Mouse (Mus musculus): ENCODE results near the gene B4galt2. TPM values are rescaled to one million over a fixed set of nuclear protein-coding genes. Genes with fewer than 3 reads are reported as not detected.

The B4galt2 gene
- total RNA-seq, 2 experiments from 2014 or later, result 0.19 TPM; not detected in 1

- no peak for ATAC-seq (replicated peaks; ENCODE audit: low FRiP score, poor library complexity, severe bottlenecking)
These were observed 28.9 kb upstream of the B4galt2 start for GRCm38 (mm10) chr4:117912131-117912561.

DNA sequence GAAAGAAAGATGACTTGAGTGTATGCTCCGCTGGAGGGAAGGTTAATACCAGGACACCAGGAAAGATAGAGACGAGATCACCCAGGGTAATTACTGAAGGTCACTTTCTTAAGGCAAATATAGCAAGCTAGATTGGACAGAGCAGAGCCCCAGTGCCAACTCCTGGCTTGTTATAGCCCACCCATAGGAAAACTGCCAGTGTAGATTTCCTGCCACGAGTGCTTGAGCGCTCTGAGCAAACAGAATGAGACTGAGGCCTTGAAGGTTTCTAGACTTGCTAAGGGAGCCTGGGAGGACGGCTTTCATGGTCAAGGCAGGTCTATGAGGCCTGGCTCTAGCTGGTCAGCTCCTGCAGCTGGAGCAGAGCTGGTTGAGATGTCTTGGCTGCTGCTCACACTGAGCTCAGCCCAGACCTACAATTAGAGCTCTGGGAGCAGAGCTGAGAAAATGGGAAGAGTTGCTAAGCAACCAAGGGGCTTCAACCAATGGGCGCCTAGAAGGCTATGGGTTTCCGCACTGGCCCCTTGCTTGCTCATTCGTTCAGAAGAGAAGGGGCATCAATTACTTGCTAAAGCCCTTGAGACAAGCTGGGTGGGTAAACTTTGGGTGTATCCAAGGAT lies 25.7 kb upstream of the B4galt2 start:
- ATAC-seq (replicated peaks; ENCODE audit: low FRiP score, poor library complexity, severe bottlenecking), result no peak

- ATAC-seq (replicated peaks; ENCODE audit: low FRiP score, poor library complexity, severe bottlenecking), result no peak
These were observed 22.9 kb upstream of the B4galt2 start for GRCm38 (mm10) chr4:117906196-117906595.

DNA sequence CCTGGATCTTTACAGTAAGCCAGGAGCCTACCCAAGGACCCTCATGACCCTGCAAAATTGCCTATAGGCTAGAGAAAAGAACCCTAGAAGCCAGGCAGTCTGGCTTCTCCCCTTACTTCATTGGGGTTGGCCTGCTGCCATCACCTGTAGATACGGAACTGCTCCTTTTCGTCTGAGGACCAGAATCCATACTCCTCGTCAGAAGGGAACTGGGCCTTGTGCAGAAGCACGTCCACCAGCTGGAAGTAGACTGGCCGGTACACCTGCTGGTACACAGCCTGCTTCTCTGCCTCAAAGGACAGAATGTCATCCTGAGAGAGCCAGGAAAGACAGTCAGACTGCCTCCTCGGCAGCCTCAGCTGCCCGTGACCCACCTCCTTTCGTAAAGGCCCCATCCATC lies 21.5 kb upstream of the B4galt2 start:
- no peak for ATAC-seq (replicated peaks; ENCODE audit: low FRiP score, poor library complexity, severe bottlenecking)

- ATAC-seq (replicated peaks; ENCODE audit: low FRiP score, poor library complexity, severe bottlenecking), result no peak; the same call in 1 of the 2 replicates
These were observed 20.8 kb upstream of the B4galt2 start for GRCm38 (mm10) chr4:117904094-117904493.

DNA sequence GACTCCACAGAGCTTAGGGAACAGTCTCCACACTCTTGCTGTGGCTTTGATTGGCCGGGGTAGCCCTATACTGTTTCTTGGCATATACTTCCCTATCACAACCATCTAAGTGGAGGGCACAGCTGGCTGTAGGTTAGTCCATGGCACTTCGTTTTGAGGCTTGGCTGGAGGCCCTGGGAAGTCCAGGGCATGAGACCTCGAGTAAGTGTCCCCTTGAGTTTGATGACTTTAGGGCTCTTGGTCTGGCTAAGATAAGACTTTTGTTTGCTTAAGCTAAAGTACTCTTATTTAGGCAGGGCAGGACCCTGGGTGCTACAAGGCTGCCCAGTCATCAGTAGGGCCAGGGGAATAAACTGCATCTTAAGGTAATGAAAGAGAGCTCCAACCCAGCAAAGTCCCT lies 14.8 kb upstream of the B4galt2 start:
- ATAC-seq (replicated peaks; ENCODE audit: low FRiP score, poor library complexity, severe bottlenecking), result no peak

- no peak for ATAC-seq (replicated peaks; ENCODE audit: low FRiP score, poor library complexity, severe bottlenecking)
These were observed 12.7 kb upstream of the B4galt2 start for GRCm38 (mm10) chr4:117896031-117896430.

- no peak for ATAC-seq (replicated peaks; ENCODE audit: low FRiP score, poor library complexity, severe bottlenecking)
These were observed 12.1 kb upstream of the B4galt2 start for GRCm38 (mm10) chr4:117895339-117895738.

DNA sequence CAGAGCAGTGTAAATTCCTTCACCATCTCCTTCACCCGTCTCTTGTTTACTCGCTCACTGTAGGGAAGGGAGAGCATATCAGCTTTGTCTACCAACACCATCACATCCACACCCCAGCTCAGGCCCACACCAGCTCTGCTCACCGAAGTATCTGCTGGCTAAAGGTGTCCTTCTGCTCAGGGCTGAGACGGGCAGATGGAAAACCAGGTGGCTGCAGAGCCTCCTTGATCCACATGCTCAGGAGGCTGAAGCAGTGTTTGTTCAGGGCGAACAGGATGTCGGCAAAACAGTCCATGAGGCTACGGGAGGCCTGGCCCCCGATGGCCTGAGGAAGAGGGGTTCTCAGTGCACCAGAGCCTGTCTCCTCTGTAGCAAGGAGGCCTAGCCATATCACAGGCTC lies 11.3 kb upstream of the B4galt2 start:
- ATAC-seq (replicated peaks; ENCODE audit: low FRiP score, poor library complexity, severe bottlenecking), result no peak

DNA sequence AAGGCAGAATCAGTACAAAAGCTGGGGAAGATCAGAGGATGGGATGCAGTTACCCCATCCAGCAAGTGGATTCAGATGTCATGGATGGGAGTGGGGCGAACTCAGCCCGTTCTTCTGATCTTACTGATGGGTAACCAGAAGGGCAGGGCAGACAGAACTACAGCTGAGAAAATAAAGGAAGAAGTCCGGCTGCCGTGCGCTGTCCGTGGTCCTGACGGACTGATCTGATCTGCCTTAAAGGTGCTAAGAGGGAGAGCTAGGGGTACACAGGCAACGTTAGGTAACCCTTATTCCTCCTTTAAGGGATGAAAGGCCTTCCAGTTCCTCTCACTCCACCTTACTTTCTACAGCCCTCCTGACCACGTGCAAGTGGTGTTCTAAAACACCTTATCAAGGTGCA lies 10.1 kb upstream of the B4galt2 start:
- no peak for ATAC-seq (replicated peaks; ENCODE audit: low FRiP score, poor library complexity, severe bottlenecking)

DNA sequence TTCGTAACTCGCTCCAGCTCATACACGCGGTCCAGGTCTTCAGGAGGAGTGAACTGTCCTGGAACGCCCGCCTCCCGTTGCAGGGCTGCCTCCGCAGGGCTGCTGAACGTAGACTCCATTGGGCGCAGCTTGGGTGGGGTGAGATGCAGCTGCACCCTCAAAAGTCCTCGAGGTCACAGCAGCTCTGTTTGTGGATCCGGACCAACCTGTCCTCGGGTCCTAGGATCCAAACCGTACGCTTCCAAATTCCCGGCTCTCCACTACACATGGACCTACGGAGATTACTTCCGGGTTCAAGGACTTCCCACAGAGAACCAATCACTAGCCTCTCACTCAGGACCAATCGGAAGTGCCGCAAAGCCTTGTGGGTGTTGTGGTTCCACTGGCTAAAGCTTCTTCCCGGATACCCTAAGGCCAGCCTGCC lies 8.5 kb upstream of the B4galt2 start, which contains the start of gene Dph2:
Dph2 (minus strand) TSS at position 295 of the 424 bp plus-strand sequence.
- ATAC-seq (replicated peaks; ENCODE audit: low FRiP score, poor library complexity, severe bottlenecking), result peak; percentile 84

DNA sequence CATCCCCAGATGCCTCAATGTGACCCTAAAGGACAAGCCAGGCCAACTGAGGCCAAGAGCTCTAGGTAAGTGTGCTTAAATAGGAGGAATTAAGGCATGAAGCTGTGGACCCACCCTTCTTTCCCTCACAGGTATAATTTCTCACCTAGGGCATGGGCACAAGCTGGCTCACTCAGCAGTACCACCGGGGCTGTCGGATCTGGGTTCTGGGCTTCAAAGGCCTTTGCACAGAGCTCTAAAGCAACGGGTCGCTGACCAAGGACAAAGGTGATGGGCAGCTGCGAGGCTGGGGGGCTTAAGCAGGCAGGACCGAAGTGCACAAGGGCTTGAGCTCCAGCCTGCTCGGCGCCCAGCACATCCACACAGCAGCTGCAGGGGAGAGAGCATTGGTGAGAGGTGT lies 7.5 kb upstream of the B4galt2 start:
- no peak for ATAC-seq (replicated peaks; ENCODE audit: low FRiP score, poor library complexity, severe bottlenecking)

DNA sequence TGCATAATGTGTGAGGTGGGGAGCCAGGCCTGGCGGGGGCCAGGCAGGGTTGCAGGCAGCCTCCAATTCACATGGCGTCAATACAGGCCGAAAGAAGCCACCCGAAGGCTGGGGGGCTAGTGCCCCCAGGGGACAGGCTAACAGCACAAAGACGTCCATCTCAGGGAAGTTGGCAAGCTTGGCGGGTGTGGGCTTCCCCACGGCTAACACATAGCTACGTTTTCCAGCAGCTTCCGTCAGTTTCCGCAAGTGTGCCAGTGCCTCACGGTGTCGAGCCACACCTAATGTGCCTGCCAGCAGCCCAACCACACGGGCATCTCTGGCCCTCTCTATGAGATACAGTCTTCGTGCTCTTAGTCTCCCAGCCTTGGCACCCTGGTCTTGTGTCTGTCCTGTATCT lies 6.7 kb upstream of the B4galt2 start:
- no peak for ATAC-seq (replicated peaks; ENCODE audit: low FRiP score, poor library complexity, severe bottlenecking)

GRCm38 (mm10) chr4:117889471-117889870 lies 6.2 kb upstream of the B4galt2 start:
- ATAC-seq (replicated peaks; ENCODE audit: low FRiP score, poor library complexity, severe bottlenecking), result no peak

GRCm38 (mm10) chr4:117887920-117888319 lies 4.6 kb upstream of the B4galt2 start:
- no peak for ATAC-seq (replicated peaks; ENCODE audit: low FRiP score, poor library complexity, severe bottlenecking)

GRCm38 (mm10) chr4:117887133-117887532 lies 3.8 kb upstream of the B4galt2 start, which contains the start of gene Atp6v0b:
Atp6v0b (minus strand) TSS chr4:117887333.
- ATAC-seq (replicated peaks; ENCODE audit: low FRiP score, poor library complexity, severe bottlenecking), result peak; percentile 85

- ATAC-seq (replicated peaks; ENCODE audit: low FRiP score, poor library complexity, severe bottlenecking), result peak; percentile 43
These were observed 3.4 kb upstream of the B4galt2 start for GRCm38 (mm10) chr4:117886644-117887043.

GRCm38 (mm10) chr4:117885994-117886393 lies 2.7 kb upstream of the B4galt2 start:
- ATAC-seq (replicated peaks; ENCODE audit: low FRiP score, poor library complexity, severe bottlenecking), result no peak

DNA sequence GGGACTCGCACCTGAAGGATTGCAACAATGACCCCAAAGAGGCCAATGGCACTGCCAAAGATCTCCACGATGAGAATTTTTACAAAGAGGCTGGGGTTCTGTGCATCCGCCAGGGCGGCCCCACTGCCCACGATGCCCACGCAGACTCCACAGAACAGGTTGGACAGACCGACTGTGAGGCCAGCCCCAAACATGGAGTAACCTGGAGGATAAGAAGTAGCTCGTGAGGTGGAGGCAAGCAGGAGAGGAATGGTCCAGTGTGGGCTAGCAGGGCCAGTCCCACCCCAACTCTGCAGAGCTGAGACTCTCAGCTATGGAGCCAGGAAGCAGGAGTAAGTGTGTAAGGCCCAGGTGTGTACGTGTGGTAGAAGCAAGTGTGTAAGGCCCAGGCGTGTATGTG lies 1.8 kb upstream of the B4galt2 start:
- ATAC-seq (replicated peaks; ENCODE audit: low FRiP score, poor library complexity, severe bottlenecking), result no peak

DNA sequence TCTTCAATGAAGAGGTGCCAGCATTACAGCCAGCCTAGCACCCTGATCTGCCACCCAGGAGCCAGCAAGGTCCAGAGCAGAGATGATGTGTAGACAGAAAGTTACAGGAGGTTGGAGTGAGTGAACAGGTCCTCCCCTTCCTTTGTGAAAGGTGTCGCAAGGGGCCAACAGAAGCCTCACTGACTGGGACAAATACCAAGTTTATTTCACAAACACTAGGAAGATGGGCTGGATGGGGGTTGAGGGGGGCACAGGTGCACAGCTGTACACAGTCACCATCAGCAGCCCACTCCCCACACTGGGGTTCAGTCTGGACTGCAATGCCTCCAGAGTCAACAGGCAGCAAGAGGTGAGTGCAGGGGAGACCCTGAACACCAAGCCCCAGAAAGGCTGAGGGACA lies 859 bp upstream of the B4galt2 start:
- ATAC-seq (replicated peaks; ENCODE audit: low FRiP score, poor library complexity, severe bottlenecking), result no peak

- ATAC-seq (replicated peaks; ENCODE audit: low FRiP score, poor library complexity, severe bottlenecking), result no peak
These were observed 4.6 kb downstream of the B4galt2 start for GRCm38 (mm10) chr4:117878703-117879102.

DNA sequence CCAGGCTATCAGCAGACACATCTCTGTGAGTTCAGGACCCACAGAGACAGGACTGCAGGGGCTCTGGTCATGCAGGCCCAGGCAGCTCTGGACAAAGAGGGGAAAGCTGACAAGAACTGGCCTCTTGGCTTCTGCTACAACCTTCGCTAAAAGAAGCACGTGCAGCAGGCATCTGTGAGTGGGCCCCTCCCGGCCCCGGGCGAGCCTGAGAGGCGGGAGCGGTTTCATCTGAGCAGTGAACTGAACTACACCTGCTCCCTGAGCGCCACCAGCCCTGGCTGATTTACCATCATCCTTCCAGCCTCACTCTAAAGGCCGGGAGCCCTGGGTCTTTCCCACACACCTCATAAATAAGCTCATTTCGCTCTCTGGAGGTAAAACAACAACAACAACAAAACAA lies 5.0 kb downstream of the B4galt2 start:
- ATAC-seq (replicated peaks; ENCODE audit: low FRiP score, poor library complexity, severe bottlenecking), result no peak
